Mouse (Mus musculus) fat pad, adult 2 months (tissue): ENCODE data around the gene Cacna1d.
A peak's percentile ranks its signal among the peaks of the same experiment; 100 is the strongest.

Experiments used
- DNase-seq: peaks from one replicate; pipeline ENCODE4 v3.0.0-alpha.2; 2011; ENCODE audit warnings: low read depth, low spot score; ENCODE audit errors: extremely low read depth

Cacna1d gene

DNA sequence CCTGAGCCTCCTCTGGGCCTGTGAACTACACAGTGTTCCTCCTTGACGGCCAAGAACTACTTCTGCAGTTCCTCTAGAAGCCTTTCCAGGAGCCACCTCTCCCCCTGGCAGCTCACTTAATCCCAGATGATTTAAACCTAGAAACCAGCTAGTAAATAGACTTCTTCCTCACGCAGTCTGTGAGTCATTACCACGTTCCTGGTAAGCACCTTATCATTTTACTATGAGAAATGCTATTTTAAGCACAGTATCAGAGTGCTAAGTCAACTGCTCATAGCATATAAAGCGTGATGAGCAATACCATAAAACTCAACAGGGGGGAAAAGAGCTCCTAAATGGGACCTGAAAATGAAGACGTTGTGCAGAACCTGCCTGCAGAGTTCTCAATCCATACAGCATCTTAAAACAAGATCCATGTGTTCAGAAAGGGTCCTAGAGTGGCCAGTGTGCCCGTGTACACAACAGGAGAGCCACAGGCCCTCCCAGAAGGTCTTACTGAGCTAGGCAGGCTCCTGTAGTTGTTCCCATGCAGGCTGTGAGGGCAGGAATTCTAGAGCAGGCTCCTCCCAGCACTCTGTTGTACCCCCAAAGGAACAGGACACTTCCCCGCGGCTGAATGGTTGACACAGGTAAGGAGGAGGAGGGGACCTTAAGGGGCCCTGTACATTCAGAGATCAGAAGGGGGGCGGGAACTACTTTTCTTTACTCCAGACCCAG is 377.7 kb downstream of the Cacna1d start:
- no peak for DNase-seq

DNA sequence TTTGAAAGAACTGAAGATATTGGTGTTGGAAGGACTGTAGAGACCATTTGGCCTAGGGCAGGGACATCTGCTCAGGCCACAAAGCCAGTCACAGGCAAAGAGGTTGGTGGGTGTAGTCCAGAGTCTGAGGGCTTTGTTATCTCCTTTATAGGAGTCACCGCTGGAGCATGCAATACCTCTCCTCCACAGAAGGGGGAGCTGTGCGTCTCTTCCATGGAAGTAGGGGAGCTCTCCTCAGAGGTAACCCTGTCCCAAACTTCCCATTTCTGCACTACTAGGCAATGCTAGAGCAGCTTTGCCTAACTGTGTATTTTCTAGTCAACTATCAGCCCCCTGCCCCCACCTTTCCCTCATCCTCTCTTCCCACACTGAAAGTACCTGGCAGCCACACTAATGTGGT is 382.2 kb downstream of the Cacna1d start:
- no peak for DNase-seq

DNA sequence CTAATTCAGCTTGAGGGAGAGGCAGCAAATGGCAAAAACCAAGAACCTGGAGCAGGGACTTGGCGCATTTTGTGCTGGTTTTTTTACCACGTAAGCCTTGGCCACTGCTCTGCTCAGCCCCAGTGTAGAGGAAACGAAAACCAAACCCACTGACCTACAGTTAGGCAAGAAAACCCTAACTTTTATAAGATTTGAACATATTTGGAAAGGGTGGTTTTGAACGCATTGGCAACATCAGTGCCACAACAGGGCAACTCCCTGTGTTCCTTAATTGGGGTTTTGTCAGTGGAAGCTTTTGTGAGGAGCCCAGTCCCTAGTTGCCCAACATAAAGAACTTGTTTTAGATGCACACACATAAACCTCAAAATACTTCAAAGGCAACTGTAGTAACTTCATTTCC is 384.7 kb downstream of the Cacna1d start:
- no peak for DNase-seq

DNA sequence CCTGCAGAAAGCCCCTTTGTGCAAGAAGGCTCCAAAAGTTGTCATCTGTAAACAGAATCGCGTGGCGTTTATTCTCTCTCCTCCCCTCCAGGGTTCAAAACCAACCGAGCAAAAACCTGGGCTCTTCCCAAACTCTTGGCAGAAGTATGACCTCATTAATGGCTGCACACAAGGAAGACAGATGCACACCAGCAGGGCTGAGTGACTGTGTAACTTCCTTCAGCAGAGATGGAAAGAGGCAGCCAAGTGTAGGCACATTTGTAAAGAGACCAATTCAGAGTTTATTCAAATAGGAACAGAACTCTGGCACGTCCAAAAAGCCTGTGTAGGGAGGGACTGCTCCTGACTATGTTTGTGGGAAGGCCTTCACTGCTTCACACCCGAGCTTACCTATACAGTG is 385.7 kb downstream of the Cacna1d start:
- no peak for DNase-seq

DNA sequence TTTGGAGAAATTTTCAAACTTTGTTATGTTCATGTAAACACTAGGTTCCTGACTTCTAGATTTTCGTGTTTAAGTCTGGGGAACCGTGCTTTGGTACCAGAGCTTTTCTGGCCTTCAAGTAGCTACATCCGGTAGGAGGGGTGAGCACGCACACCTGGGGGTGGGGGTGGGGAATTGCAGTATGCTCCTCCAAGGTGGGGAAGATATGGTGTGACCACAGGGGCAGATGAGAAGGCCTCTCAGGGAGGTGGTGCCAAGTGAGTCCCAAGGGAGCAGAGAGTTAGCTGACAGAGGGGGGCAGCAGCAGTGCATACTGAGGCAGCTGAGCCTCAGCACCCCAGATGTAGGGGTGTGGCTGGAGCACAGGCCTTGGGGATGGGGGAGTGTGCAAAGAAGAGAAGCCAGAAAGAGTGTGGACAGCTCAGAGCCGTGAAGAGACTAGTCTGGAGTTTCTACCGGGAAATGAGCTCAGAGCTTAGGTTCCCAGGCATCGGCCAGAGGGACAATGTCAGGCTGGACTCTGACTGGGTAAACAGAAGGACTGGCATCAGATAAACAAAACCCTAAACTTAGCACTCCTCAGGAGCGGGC is 387.2 kb downstream of the Cacna1d start:
- DNase-seq: no peak

DNA sequence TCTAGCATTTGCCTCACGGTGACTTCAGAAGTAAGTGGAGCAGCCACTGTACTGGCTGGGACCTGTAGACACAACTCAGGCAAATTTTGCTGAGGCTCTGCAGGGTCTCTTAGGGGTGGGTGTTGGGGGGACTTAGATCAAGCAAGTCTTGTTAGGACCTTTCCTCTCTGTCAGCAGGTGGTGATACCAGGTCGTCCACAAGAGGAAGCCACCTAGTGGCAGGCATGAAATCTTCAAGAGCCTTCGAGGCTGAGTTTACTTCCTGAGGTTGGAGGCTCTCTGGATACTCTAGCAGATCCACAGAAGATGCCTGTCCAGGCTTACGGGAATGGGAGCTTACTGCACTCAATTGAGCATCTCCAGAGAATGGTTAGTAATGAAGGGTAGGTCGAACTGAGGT is 394.0 kb downstream of the Cacna1d start:
- DNase-seq: no peak

DNA sequence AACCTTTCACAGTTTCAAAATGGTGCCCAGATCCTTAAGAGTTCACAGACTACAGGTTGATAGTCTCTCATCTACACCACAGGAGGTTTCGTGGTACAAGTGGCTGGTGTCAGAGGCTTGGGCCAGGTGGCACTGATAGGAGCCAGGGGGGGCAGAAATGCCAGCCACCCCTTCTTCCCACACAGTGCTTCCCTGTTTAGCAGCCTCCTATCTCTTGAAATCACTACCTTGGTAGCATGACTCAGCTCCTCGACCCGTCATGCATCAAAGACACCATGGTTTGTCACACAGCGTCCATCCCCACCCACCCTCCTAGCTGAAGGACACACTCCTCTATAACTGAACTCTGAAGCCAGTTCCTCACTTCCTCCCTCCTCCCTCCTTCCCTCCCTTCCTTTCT is 398.8 kb downstream of the Cacna1d start:
- DNase-seq: no peak

DNA sequence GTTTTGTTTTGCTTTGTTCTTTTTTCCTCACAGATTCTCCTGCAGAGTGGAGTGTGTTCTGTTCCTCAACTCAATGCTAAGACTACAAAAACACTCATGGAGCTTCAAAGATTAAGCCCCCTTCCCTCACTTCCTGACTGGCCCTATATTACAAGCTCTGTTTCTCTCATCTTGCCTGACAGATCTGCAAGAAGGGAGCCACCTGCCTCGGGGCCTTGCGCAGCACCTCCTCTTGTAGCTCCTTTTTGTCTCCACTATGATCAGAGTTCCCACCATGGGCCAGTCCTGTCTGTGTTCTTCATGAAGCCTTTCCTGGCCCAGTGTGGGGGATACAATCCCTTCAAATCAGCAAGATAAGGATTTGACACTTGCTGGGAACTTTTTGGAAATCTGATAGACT is 399.2 kb downstream of the Cacna1d start:
- no peak for DNase-seq

DNA sequence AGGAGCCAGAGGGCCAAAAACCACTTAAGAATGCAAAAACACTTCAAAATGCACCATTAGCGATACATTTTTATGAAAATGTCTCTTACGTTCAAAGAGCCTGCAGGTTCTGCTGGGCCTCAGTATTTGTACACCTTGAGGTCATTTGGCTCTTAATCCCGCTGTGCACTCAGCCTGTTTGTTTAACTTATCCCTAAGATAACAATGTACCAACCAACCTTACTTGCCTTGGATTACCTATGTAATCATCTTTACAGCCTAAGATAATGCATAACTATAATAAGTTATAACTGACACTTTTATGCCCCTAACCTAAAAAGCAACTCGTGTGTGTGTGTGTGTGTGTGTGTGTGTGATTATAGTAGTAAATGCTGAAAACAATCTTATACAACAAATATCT is 411.5 kb downstream of the Cacna1d start:
- peak; percentile 2 for DNase-seq

DNA sequence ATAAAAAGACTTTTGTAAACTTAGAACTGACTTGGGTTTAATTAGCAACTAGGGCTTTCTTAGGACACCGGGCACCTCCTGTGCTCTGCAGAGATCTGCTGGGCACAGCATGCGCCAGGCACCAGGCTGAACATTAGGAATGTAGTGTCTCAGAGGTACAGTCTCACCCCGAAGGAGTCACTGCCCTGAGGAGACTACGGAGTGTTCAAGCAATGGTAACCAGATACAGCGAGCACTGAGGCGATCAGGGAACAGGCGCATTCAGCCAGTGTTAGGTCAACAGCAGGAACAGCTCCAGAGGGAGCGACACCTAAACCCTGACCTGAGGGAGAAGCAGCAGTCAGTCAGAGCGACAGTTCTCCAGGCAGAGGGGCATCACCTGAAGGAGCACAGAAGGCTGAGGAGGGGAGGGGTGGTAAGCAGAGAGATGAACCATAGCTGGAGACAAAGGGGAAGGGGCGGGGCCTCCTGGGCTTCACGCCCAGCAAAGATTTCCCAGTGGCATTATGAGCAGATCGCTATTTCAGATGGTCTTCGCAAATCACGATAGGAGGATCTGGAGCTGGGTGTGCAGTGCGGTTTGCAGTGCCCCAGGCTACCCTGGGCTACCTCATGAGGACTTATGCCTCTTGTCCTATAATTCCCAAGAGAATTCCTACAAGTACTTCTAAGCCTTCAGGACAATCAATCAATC is 413.0 kb downstream of the Cacna1d start:
- DNase-seq: no peak

DNA sequence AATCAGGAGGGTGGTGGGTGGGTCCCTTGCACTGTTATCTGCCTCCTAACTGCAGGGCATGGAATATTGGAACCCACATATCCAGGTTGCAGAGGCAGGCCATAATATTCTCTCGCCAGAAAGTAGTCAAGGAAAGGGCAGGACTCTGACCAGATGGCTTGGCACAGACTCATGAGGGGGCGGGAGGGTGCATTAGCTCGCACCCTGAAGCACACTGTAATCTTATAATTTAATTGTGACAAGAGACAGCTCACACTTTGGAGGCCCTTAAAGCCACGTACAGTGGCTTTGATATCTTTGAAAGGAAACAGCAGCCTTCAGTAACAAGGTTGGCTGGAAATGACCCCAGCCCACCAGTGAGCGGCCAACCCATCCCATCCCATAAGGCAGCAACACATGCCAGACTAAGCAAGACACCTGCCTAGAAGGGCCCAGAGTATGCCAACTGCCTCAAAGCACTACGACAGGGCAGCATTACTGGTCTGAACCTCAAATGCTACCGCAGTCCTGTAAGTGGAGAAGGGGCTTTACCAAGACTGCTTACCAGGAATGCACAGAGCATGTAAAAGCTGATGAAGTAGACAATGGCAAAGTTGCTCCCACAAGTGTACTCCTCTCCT is 415.9 kb downstream of the Cacna1d start:
- no peak for DNase-seq

DNA sequence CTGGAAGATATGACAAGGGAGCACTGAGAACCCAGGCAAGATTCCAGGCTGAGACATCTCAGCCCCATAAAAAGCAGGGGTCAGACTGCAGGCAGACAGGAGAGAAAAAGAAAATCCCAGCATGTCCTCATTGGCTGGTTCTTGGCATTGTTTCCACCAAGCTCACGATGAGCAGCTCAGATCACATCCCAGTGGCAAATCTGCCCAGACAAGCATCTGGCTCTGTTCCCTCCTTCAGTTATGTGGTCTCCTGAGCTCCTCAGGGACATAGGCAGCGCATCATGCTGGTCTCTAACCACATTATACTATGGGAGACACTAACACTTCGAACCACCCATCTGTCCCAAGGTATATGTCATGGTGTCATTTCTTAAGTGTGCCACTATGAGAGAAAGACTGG is 422.7 kb downstream of the Cacna1d start:
- no peak for DNase-seq

DNA sequence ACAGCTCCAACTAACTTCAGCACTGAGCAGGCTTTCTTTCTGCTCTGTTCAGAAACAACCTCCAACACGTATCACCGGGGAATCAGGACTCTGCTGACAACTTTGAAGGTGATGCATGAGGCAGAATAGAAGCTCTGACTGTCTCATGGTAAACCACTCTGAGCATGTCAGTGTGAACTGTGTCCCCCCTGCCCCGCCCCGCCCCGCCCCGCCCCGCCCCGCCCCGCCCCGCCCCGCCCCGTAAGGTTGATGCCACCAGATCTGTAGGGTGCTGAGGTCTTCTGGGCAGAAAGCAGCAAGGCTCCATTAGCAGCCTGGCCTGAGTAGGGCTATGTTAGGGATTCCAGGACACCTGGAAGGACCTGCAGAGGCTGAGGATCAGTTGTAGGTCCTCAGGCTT is 424.5 kb downstream of the Cacna1d start:
- no peak for DNase-seq

DNA sequence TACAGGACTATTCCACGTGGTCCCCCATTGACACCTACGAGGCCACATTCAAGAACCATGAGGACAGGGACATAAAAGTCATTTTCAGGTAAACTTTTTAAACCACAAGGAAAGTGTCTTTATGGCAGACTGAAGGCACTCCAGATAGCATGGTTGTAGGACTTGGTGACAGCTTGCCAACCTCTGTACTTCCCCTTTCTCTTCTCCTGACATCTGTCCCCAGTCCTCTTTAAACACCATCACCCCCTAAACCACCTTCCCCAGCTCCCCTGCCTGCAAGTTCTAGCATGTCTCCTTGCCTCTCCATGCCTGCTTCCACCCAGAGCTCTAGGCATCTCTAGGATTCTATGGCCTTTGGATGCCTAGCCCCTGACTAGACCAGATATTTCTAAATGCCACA is 426.4 kb downstream of the Cacna1d start:
- no peak for DNase-seq

DNA sequence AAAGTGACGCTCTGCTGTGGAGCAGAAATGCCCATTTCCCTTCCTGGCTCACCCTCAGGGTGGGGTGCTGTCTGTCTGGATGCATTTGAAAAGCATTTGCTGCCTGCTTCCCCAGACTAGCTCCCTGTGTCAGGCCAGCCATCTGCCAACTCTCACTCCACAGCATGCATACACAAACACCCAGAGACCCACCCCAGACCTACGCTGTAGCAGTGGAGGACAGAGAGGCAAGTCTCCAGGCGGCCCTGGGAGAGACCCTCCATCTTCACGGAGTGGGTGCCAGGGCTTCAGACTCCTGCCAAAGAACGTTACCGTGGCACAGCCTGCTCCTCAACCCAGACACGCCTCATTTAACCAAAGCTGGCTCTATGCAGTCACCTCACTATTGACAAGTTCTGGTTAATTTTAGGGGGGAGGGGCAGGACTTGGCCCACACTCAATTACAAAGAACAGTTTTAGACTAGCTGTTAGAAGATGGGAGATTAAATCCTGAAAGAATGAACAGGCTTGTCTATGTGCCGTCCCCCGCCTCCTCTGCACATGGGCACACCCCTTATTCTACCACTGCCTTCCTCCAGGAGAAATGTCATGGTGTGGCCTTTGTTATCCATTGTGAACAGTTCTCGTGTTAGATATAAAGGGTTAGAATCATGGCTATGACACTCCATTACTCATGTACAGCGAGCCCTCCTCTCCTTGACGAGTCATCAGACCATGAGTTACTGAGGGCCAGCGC is 435.1 kb downstream of the Cacna1d start:
- no peak for DNase-seq

DNA sequence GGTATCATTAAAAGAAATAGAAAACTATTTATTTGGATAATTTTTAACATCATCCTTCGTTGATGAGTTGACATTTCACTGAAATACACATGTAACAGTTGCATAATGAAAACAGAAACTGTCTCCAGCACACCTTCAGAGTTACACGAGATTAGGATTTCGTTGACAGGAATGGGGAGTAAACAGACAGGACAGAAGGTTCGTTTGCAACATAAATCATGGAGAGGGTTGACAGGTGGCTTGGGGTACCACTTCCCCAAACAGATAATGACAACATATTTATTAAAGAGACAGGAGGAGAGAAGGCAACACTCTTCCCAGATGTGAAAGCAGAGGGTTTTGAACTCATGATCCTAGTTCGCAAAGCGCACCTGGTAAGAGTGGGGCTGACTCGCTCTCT is 436.3 kb downstream of the Cacna1d start:
- no peak for DNase-seq

DNA sequence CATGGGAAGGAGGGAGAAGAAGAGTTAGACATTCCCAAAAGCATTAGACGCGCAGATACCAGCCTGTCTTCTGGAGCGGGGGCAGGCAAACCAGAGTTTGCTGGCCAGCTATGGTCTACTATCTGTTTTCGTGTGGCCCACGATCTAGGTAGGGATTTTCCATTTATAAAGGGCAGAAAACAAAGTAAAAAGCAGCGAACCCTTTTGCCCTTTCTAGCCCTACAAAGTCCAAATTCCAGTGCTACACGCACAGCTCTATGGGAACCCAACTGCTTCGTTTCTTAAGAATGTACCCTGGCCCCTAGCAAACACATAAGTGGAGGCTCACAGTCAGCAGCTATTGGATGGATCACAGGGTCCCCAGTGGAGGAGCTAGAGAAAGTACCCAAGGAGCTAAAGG is 441.0 kb downstream of the Cacna1d start:
- no peak for DNase-seq

DNA sequence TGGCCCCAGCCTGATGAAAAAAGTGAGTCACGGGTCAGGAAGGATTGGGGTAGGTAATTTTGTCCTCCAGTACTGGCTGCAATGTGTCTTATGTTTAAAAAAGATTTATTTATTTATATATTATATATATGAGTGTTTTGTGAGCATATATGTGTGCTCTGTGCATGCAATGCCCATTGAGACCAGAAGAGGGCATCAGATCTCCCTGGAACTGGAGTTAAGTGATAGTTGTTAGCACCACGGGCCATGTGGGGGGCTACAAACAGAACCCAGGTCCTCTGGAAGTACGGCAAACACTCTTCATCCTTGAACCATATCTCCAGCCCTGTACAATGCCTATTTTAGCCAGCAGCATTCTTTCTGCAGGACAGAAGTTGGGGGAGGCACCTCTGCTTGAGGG is 443.2 kb downstream of the Cacna1d start:
- DNase-seq: no peak

DNA sequence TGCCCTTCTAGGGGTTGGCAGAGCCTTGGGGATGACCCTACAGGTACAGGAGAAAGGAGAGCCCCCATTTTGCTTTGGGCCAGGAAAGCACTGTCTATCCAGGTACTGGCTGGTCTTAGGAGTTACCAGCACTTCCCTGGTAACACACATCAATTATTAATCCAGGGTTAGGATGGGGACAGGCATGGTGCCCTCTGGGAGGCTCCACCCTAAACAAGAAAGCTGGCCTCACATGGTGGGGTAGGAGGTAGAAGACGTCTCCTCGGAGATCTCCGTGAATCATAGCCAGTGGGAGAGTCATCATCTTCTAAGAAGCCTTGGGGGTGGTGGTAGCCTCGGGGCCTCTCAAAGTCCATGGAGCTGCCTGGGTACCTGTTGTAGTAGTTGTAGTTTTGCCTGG is 444.3 kb downstream of the Cacna1d start:
- DNase-seq: no peak

DNA sequence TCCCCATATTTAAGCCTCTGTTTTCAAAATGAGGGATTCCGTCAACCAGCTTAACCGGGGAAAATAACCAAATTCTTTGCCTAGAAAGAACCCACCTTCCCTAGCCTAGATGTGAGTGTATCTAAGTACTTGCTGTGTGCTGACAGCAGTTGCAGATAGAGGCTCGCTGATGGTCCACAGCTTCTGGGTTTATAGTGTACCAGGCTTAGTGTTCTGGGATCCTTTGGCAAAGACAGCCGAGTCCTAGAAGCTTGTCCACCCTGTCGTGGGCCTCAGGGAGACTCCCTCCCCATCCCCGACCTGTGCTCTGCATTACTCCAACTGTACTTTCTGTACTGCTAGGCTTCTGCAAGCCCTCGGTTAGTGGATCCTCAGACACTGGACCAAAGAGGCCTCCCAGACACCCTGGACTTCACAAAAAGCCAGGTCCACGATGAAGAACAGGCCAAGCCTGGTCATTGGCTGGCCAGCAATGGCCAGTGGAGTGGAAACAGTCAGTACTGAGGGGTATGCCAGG is 445.5 kb downstream of the Cacna1d start:
- no peak for DNase-seq

DNA sequence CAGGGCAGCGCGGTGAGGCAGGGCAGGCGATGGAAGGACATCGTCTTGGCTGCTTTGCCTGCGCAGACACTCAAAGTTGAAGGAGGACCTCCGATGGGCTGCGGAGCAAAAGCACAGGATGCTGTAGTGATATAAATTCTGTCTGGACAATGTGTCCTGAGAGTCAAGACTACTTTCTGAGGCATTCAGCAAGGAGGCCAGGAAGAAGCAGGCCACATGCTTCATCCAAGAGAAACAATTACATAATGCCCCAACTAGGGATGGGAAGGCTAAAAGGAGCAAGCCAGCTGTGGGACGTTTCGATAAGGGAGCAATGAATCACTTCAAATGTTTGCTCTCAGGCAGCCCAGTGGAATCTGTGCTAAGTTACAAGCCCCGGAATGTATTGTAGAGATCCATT is 446.0 kb downstream of the Cacna1d start:
- no peak for DNase-seq
